11 mouse cellular contexts compared by ENCODE assay signal in the genomic region with DNA sequence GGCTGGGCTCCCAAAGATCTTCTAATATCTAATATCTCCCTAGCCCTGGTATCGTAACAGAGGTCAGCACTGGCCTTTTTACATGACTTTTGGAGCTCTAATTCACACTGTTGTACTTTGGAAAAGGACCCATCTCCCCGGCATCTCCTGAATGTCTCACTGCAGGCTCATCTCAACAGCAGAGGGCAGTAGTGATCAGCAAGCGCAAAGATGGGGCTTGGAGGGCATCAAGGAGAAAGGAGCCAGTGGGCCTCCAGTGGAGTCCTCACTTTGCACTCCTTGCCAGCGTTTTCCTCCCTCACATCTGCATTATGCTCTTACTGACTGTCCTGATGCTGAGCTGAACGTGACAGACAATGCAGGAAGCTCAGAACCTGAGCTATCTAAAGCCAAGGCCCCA. TPM values are rescaled to one million over a fixed set of nuclear protein-coding genes. Genes with fewer than 3 reads are reported as not detected.
DNase-seq lines count a peak whose midpoint lies in the region; ATAC-seq and TF ChIP-seq lines count a peak whose summit lies in the region.
"Had no signal": no experiment of that assay in that cellular context is flagged by ENCODE, and none has a peak within 500 bp of the region (broad histone marks: within the 10 kb centered on the region; RNA-seq: fewer than 3 reads in every experiment).

No protein-coding gene starts in this region.

- TF ChIP-seq CTCF in E14TG2a.4 (conservative IDR thresholded peaks at IDR 0.05; ENCODE audit: low read length) = peak; percentile 56

- H3K9me3 ChIP-seq in E14TG2a.4 (ENCODE audit: low read length) = no peaks in the 10 kb centered on the region

- DNase-seq in adrenal gland, postnatal 10 days = peak; percentile 65
- DNase-seq in adrenal gland, adult 8-10 months = no peak
- peak; percentile 44 for DNase-seq in kidney, postnatal 14 days
- DNase-seq in kidney, adult 11 months = no peak
- DNase-seq in spleen, postnatal 14 days (ENCODE audit: low spot score in 2 of 2) = no peak
- no peak for DNase-seq in Muller cell, postnatal 12 days (ENCODE audit: inconsistent ontology term)

- no peak overlapping the region for H3K4me3 ChIP-seq in E14TG2a.4 (replicated peaks; ENCODE audit: low read length)
- H3K4me3 ChIP-seq: erythroblast, embryonic 14.5 days had no signal

- peak; percentile 70 for ATAC-seq in granulocyte monocyte progenitor cell, adult 5-6 weeks (replicated peaks; ENCODE audit: poor library complexity, severe bottlenecking)

- H3K27me3 ChIP-seq in E14TG2a.4 (ENCODE audit: insufficient read depth, low read length) = peaks cover 5% of the 10 kb centered on the region

- no peaks in the 10 kb centered on the region for H3K4me1 ChIP-seq in E14TG2a.4 (replicated peaks; ENCODE audit: low read depth, low read length)

- no peaks in the 10 kb centered on the region for H3K36me3 ChIP-seq in E14TG2a.4 (ENCODE audit: insufficient read depth, low read length)

RNA-seq across cellular contexts. Expression of gene Rbp1, which starts 19.9 kb away (rescaled TPM):
- 10 to 100 TPM; 13.2 to 20.9 TPM for total RNA-seq in adrenal gland, postnatal 10 days (2021)
- 1 to 10 TPM; 7.3 to 8.6 (median 7.6) TPM for total RNA-seq in adrenal gland, adult 8-10 months (2022)
- 0.73 TPM in 1 of 2 replicates, not detected in the other for total RNA-seq in granulocyte monocyte progenitor cell, adult 5-6 weeks (2014; fragmentation: Nextera tagmentation)
- 0.46 TPM in 1 of 2 replicates, not detected in the other for total RNA-seq in granulocyte monocyte progenitor cell, adult 5-6 weeks (2017)
- total RNA-seq: neutrophil, adult 5-6 weeks had no signal

RNA-seq across cellular contexts. Expression of gene Rbp2, which starts 43.3 kb away (rescaled TPM):
- 1 to 10 TPM in 1 of 2 experiments, under 1 TPM in 1; 0.48 to 1.4 TPM for total RNA-seq in adrenal gland, postnatal 10 days (2021)
- not detected for total RNA-seq in adrenal gland, adult 8-10 months (2022)
- total RNA-seq in granulocyte monocyte progenitor cell, adult 5-6 weeks (2014; fragmentation: Nextera tagmentation) = not detected in 2 replicates
- total RNA-seq in granulocyte monocyte progenitor cell, adult 5-6 weeks (2017) = not detected in 2 replicates
- total RNA-seq: left cerebral cortex, postnatal 10 days; neutrophil, adult 5-6 weeks had no signal

Comparison
In these comparisons a context has a peak if more than half of its experiments do, and no peak if none do; other contexts are left out.
1. DNase-seq: peak in adrenal gland, postnatal 10 days (single experiment) and kidney, postnatal 14 days (single experiment); none in adrenal gland, adult 8-10 months (single experiment), kidney, adult 11 months (single experiment), spleen, postnatal 14 days (0 of 2) and Muller cell, postnatal 12 days (single experiment).
2. RNA of gene Rbp1, which starts 19.9 kb away (total RNA-seq): 13.2 to 20.9 TPM in adrenal gland, postnatal 10 days and 7.3 to 8.6 TPM in adrenal gland, adult 8-10 months; 0.46 to 0.73 TPM in granulocyte monocyte progenitor cell, adult 5-6 weeks; every median in the first group is over 4 times any median in the second.